Mouse (Mus musculus): ENCODE results near the gene Grm4.

DNA sequence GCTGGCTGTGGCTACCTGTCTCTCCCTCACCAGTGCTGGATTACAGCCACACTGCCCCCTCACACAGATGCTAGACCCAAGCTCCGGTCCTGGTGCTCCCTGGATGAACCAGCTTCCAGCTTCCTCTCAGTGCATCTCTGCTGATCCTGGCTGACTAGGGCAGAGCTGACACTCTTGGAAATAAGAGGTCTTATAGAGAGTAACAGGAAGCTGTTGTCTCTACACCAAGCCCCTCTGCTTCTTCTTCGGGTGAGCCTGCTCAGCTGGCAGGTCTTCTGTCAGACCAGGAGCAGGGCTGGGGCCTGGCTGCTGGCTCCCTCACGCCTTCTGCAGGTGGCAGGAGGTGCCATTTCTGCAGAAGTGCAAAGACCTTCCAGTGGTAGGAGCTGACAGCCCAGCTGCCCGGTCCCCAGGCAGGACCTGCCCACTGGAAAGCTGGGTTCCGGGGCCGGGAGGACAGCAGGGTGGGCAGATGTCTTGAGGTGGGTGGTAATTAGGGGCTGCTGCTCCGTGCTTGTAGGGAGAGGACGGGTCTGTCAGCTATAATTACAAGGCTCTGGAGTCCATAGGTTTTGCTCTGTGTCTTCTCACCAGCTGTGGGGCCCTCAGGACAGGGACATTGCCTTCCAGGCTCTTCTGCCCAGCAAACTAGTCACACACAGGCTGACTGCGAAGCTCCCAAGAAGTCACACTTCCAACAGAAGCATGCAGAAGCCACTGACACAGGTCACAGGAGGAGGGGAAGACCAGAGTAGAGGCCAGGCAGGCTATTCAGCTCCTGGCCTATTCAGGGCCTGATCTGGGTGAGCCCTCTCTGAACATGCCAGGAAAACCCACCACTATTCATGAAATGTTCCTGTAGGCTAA lies 10.7 kb downstream of the Grm4 start:
- no peak for TF ChIP-seq CTCF (IDR thresholded peaks at IDR 0.05; ENCODE audit: extremely low read depth, insufficient read depth, low read length)
- TF ChIP-seq POLR2A (IDR thresholded peaks at IDR 0.05; ENCODE audit: extremely low read depth, insufficient read depth, low read length): no peak
